Comparison of ENCODE assay signal across 18 mouse cellular contexts in genomic region chr6:6263293-6263911, GRCm38 (mm10).
"Had no signal": no experiment of that assay in that cellular context is flagged by ENCODE, and none has a peak within 500 bp of the region (broad histone marks: within the 10 kb centered on the region; RNA-seq: fewer than 3 reads in every experiment).

No protein-coding gene starts in this region.

- H3K4me1 ChIP-seq: kidney, embryonic 15.5 days; liver, embryonic 12.5 days; liver, embryonic 15.5 days; midbrain, embryonic 10.5 days; midbrain, embryonic 13.5 days had no signal

- DNase-seq: kidney, adult 11 months; kidney, adult 8-10 months; kidney, postnatal 10 days; kidney, postnatal 4 days; liver; lung, adult 2 months; lung, postnatal 14 days; lung, postnatal 4 days; thymus, postnatal 36 days had no signal

- ATAC-seq: liver, embryonic 12.5 days; midbrain, embryonic 13.5 days; midbrain, embryonic 16.5 days had no signal

- H3K27ac ChIP-seq: kidney, embryonic 15.5 days; limb, embryonic 10.5 days; limb, embryonic 13.5 days; liver, embryonic 12.5 days; liver, embryonic 15.5 days; midbrain, embryonic 10.5 days; midbrain, embryonic 13.5 days had no signal

- H3K4me3 ChIP-seq: kidney, embryonic 15.5 days; limb, embryonic 10.5 days; limb, embryonic 13.5 days; liver, embryonic 12.5 days; liver, embryonic 15.5 days; megakaryocyte, embryonic 14.5 days; midbrain, embryonic 10.5 days; midbrain, embryonic 13.5 days had no signal
